Mouse (Mus musculus) hindbrain, embryonic 15.5 days (tissue): ENCODE results near the gene Snx20. TPM values are rescaled to one million over a fixed set of nuclear protein-coding genes. Genes with fewer than 3 reads are reported as not detected.

Source experiments
- ATAC-seq: fragments of 200-750 bp; cut with Nextera tagmentation; 2 replicates; pipeline ENCODE4 v1.8.0; 2017; ENCODE audit warnings: low read depth, moderate number of reproducible peaks, moderate TSS enrichment; ENCODE audit not compliant: low FRiP score
- H3K27ac ChIP-seq: fragments of 300-500 bp; sonication (generic); replicated peaks from 2 replicates; pipeline ENCODE4 v1.5.1; 2015; ENCODE audit warnings: mild to moderate bottlenecking, inconsistent platforms
- H3K27me3 ChIP-seq: fragments of 300-500 bp; sonication (generic); 2 replicates; pipeline ENCODE4 v1.6.1; 2015; ENCODE audit warnings: control low read depth, inconsistent platforms
- H3K36me3 ChIP-seq: fragments of 300-500 bp; sonication (generic); 2 replicates; pipeline ENCODE4 v1.6.1; 2015; ENCODE audit warnings: control low read depth, inconsistent platforms
- H3K4me1 ChIP-seq: fragments of 300-500 bp; sonication (generic); replicated peaks from 2 replicates; pipeline ENCODE4 v1.6.1; 2015; ENCODE audit warnings: control low read depth, inconsistent platforms
- H3K4me2 ChIP-seq: fragments of 300-500 bp; sonication (generic); 2 replicates; pipeline ENCODE4 v1.6.1; 2015; ENCODE audit warnings: moderate library complexity, mild to moderate bottlenecking, inconsistent platforms
- H3K4me3 ChIP-seq: fragments of 300-500 bp; sonication (generic); 2 replicates; pipeline ENCODE4 v1.5.1; 2015; ENCODE audit warnings: mild to moderate bottlenecking, inconsistent platforms
- H3K9ac ChIP-seq: fragments of 300-500 bp; sonication (generic); 2 replicates; pipeline ENCODE4 v1.6.1; 2015; ENCODE audit warnings: inconsistent platforms
- H3K9me3 ChIP-seq: fragments of 300-500 bp; sonication (generic); 2 replicates; pipeline ENCODE4 v1.6.1; 2016; ENCODE audit warnings: control low read depth, inconsistent platforms
- WGBS: fragments of 180-500 bp; shearing (Covaris S2); methylation state at CpG from one replicate; pipeline ENCODE4 v1.1.7; 2015; 5-methylcytosine and 5-hydroxymethylcytosine counted together
- polyA plus RNA-seq: library from polyadenylated mRNA; unstranded; fragments of >200 nt; fragmentation: Nextera tagmentation; extraction: Ambion mirVana; gene quantifications from 2 replicates; pipeline ENCODE4 v1.2.1, GENCODE M21; 2015

Gene Snx20
- 1.6 TPM in 2 replicates for polyA plus RNA-seq

GRCm38 (mm10) chr8:88635474-88636397 lies at the start of gene Snx20:
Gene Snx20 (minus strand): TSS chr8:88636128.
- Histone ChIP-seq H3K4me1 (no peaks in the 10 kb centered on the region), H3K9me3 (no peaks in the 10 kb centered on the region), H3K27me3 (no peaks in the 10 kb centered on the region), H3K36me3 (no peaks in the 10 kb centered on the region), H3K27ac (no peak within 1 kb of the TSS), H3K4me2 (no peak within 1 kb of the TSS), H3K9ac (no peak within 1 kb of the TSS), H3K4me3 (no peak within 1 kb of the TSS)
- no peak for ATAC-seq
- WGBS, result 80% methylated on average over 14 of the region's 14 CpGs

DNA sequence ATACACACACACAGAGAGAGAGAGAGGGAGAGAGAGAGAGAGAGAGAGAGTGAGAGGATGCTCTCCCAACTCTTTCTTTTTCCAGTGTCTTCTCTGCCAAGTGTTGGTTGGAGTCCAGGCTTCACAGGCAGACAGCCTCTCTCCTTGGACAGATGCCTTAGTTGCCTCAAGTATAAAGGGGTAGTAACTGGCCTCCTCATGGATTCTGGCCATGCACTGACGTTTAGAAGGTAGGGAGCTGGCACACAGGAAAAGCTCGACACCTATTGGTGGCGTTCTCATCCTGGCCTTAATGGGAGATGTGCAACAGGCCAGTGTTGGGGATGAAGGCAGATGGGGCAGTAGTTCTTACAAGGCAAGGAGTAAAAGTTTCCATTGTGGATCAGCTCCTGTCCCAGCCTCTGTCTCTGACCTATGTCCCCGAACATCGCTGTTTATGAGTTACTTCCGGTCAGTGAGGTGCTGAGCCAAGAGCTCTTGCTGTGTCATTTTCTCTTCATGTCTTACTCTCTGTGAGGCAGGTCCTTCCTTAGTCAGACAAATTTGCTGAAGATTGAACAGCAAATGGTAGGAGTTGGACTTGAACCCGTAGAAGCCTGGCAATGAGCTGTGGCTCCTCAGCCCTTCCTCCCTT lies 47.8 kb upstream of the Snx20 start:
- WGBS, result 88% methylated on average over 7 of the region's 7 CpGs
- H3K36me3 ChIP-seq, result no peaks in the 10 kb centered on the region
- H3K9ac ChIP-seq, result no peak overlapping the region
- H3K4me2 ChIP-seq, result no peak overlapping the region
- no peaks in the 10 kb centered on the region for H3K9me3 ChIP-seq
- no peaks in the 10 kb centered on the region for H3K4me1 ChIP-seq
- no peaks in the 10 kb centered on the region for H3K27me3 ChIP-seq
- H3K27ac ChIP-seq, result no peak overlapping the region
- ATAC-seq, result no peak
- no peak overlapping the region for H3K4me3 ChIP-seq

GRCm38 (mm10) chr8:88681046-88681445 lies 45.1 kb upstream of the Snx20 start:
- no peaks in the 10 kb centered on the region for H3K9me3 ChIP-seq
- WGBS, result 91% methylated on average over 8 of the region's 8 CpGs
- no peak overlapping the region for H3K4me3 ChIP-seq
- H3K9ac ChIP-seq, result no peak overlapping the region
- H3K27ac ChIP-seq, result no peak overlapping the region
- no peaks in the 10 kb centered on the region for H3K36me3 ChIP-seq
- no peak overlapping the region for H3K4me2 ChIP-seq
- no peak for ATAC-seq
- H3K4me1 ChIP-seq, result peaks cover 8% of the 10 kb centered on the region
- H3K27me3 ChIP-seq, result no peaks in the 10 kb centered on the region

DNA sequence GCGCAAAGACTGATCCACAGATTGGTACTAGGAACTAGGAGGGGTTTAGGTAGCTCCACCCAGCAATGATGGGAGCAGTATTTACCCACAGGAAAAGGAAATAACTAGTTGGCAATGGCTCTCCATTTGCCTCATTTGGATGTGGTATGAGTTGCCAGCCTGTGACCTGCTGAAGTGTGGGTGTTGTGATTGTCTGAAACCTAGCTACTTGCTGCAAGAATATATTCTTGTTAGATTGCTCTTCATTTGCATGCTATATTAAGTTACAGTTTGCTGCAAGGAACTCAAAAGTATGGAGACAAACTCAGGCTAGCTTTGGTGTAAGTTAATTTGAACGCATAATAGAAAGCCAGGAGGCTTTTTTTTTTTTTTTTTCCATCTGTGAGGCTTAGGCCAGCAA lies 44.6 kb upstream of the Snx20 start:
- no peak for ATAC-seq
- Histone ChIP-seq H3K4me2 (no peak overlapping the region), H3K36me3 (no peaks in the 10 kb centered on the region), H3K9ac (no peak overlapping the region), H3K4me1 (peaks cover 8% of the 10 kb centered on the region), H3K4me3 (no peak overlapping the region), H3K27ac (no peak overlapping the region), H3K27me3 (no peaks in the 10 kb centered on the region), H3K9me3 (no peaks in the 10 kb centered on the region)
- WGBS, result 99% methylated on average over 2 of the region's 2 CpGs

DNA sequence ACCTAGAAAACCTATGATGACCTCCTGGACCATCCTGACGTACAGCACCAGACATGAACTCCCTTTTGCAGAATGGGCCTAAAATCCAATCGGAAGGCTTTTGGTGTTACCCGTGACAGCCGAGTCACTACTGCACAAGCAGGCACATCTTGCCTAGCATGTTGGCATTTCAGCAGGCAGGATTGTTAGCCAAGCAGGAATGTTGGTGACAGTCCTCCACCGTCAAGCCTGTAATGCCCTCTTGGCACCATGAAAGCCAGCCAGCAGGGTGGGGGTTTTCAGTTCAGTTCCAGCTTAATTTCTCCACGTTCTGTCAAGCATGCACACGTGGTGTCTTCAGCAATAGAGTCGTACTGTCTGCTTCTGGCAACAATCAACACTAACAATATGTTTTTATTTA lies 41.1 kb upstream of the Snx20 start:
- H3K4me3 ChIP-seq, result no peak overlapping the region
- no peak for ATAC-seq
- no peak overlapping the region for H3K4me2 ChIP-seq
- H3K27ac ChIP-seq, result no peak overlapping the region
- WGBS, result 71% methylated on average over 8 of the region's 8 CpGs
- no peaks in the 10 kb centered on the region for H3K27me3 ChIP-seq
- no peak overlapping the region for H3K9ac ChIP-seq
- H3K4me1 ChIP-seq, result peaks cover 8% of the 10 kb centered on the region
- no peaks in the 10 kb centered on the region for H3K9me3 ChIP-seq
- no peaks in the 10 kb centered on the region for H3K36me3 ChIP-seq

GRCm38 (mm10) chr8:88675372-88676165 lies 39.6 kb upstream of the Snx20 start:
- Histone ChIP-seq H3K4me3 (no peak overlapping the region), H3K9me3 (no peaks in the 10 kb centered on the region), H3K4me2 (no peak overlapping the region), H3K4me1 (peaks cover 8% of the 10 kb centered on the region), H3K27me3 (no peaks in the 10 kb centered on the region), H3K27ac (no peak overlapping the region), H3K36me3 (no peaks in the 10 kb centered on the region), H3K9ac (no peak overlapping the region)
- 94% methylated on average over 12 of the region's 12 CpGs for WGBS
- no peak for ATAC-seq

DNA sequence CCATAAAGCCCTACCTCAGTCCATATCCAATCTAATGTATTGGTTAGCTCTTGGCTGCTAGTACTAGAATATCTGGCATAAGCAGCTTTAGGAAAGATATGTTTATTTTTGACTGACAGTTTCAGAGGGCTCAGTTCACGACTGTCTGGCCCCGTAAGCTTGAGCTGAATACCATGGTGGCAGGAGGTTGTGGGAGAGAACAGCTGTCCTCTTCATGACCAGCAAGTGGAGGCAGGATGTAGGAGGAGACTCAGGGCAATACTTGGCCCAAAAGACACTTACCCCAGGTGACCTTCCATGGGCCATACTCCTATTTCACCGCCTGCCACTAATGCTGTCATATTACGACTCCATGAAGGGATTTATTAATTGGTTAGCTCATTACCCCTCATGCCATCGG lies 37.9 kb upstream of the Snx20 start:
- H3K9me3 ChIP-seq, result no peaks in the 10 kb centered on the region
- H3K9ac ChIP-seq, result no peak overlapping the region
- no peaks in the 10 kb centered on the region for H3K27me3 ChIP-seq
- no peaks in the 10 kb centered on the region for H3K36me3 ChIP-seq
- no peak overlapping the region for H3K4me2 ChIP-seq
- WGBS, result 91% methylated on average over 5 of the region's 5 CpGs
- H3K4me3 ChIP-seq, result no peak overlapping the region
- ATAC-seq, result no peak
- H3K4me1 ChIP-seq, result peaks cover 12% of the 10 kb centered on the region
- no peak overlapping the region for H3K27ac ChIP-seq

GRCm38 (mm10) chr8:88671575-88671974 lies 35.6 kb upstream of the Snx20 start:
- Histone ChIP-seq H3K4me3 (no peak overlapping the region), H3K4me1 (peaks cover 16% of the 10 kb centered on the region)
- 89% methylated on average over 10 of the region's 10 CpGs for WGBS

DNA sequence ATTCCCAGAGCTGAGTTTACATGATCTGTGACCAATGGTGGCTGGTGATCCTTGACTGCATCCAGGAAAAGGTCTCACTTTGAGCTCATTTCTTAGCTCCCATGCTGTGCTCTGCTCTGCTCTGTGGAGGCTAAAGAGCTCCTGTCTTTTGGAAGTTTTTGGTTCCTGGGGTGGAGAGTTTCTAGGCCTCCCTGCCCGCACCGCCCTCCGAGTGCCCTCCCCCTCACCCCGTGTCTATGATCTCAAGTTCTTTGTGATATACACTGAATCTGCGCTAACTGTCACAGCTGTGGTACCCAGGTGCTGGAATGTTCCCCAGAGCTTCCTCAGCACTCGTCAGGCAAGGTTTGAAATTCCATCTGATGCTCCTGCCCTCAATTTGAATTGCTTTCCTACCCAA lies 34.9 kb upstream of the Snx20 start:
- Histone ChIP-seq H3K4me2 (no peak overlapping the region), H3K9me3 (no peaks in the 10 kb centered on the region), H3K27me3 (no peaks in the 10 kb centered on the region), H3K27ac (no peak overlapping the region), H3K9ac (no peak overlapping the region), H3K4me3 (no peak overlapping the region), H3K4me1 (peaks cover 16% of the 10 kb centered on the region), H3K36me3 (no peaks in the 10 kb centered on the region)
- whole genome bisulfite sequencing, result 68% methylated on average over 6 of the region's 6 CpGs
- ATAC-seq, result no peak

More at GRCm38 (mm10) chr8:88671575-88671974, 35.6 kb upstream of the Snx20 start:
- Histone ChIP-seq H3K36me3 (no peaks in the 10 kb centered on the region), H3K27ac (no peak overlapping the region), H3K27me3 (no peaks in the 10 kb centered on the region), H3K9me3 (no peaks in the 10 kb centered on the region), H3K4me2 (no peak overlapping the region), H3K9ac (no peak overlapping the region)
- ATAC-seq, result no peak

DNA sequence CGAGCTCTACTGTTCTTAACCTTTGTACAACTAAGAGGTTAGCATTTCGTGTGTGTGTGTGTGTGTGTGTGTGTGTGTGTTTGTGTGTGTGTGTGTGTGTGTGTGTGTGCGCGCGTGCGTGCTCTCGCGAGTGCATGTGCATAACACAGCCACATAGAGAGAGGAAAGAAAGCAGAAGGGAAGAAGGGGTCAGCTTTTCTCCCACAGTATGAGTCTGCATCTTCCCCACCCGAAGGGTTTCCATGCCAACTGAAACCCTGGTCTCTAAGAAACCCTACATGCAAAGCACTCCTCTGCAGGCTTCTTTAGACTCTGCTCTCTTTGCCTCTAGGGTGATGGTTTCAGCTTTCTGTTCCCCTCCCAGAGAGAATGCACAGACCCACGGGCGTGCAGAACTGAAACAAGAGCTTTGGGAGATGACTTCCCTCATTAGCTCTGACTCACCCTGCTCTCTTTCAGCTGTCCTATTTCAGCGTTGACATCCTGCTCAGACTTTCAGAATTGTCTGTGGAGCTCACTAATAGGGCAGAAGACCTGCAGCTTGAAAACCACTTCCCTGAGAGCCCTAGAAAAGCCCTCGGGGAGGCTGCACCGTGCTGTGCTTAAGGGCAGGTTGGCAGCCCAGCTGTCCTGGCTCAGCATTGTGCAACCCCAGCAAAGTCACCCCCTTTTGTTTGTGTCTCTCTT lies 32.6 kb upstream of the Snx20 start:
- H3K4me1 ChIP-seq, result peaks cover 26% of the 10 kb centered on the region

DNA sequence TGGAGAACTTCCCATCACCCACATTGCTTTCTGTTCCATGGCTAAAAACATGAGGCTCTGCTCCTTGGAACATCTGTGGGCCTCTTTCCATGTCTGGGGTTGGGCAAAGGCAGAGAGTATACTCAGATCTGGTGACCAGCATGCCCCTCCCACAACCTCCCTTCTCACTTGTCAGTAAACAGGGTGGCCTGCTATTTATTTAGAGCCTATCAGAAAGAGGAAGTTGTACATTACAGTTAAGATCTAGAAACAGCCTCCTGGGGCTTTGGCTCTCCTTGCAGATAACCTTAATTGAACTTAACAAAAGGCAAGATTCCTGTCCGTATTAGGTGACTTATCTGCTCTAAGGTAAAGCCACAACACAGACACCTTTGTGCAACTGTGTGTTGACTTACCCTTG lies 30.5 kb upstream of the Snx20 start:
- H3K9me3 ChIP-seq, result no peaks in the 10 kb centered on the region
- H3K36me3 ChIP-seq, result no peaks in the 10 kb centered on the region
- 85% methylated on average over 1 of the region's 1 CpGs for WGBS
- peaks cover 26% of the 10 kb centered on the region for H3K4me1 ChIP-seq
- H3K27ac ChIP-seq, result no peak overlapping the region
- ATAC-seq, result no peak
- no peak overlapping the region for H3K9ac ChIP-seq
- no peak overlapping the region for H3K4me3 ChIP-seq
- no peak overlapping the region for H3K4me2 ChIP-seq
- H3K27me3 ChIP-seq, result no peaks in the 10 kb centered on the region

More for the DNA sequence above, 32.6 kb upstream of the Snx20 start:
- peak overlapping the region; percentile 66 for H3K27ac ChIP-seq
- peak; percentile 77 for ATAC-seq
- no peak overlapping the region for H3K9ac ChIP-seq
- H3K9me3 ChIP-seq, result no peaks in the 10 kb centered on the region
- H3K36me3 ChIP-seq, result no peaks in the 10 kb centered on the region
- no peaks in the 10 kb centered on the region for H3K27me3 ChIP-seq
- 45% methylated on average over 14 of the region's 14 CpGs for WGBS
- no peak overlapping the region for H3K4me3 ChIP-seq
- no peak overlapping the region for H3K4me2 ChIP-seq
